Mouse (Mus musculus) MEL (cell line): ENCODE measurements around the gene Gdf5. TPM values are rescaled to one million over a fixed set of nuclear protein-coding genes. Genes with fewer than 3 reads are reported as not detected.

Experiments used
- DNase-seq: peaks from one replicate; pipeline ENCODE4 v3.0.0; 2011; ENCODE audit warnings: low read depth, low spot score
- H3K27ac ChIP-seq: 2 replicates; pipeline ENCODE4 v1.5.1; 2012; ENCODE audit warnings: low read depth, mild to moderate bottlenecking, control low read depth, low read length, moderate library complexity; ENCODE audit not compliant: control insufficient read depth
- H3K27me3 ChIP-seq, 2 experiments: fragments of 150-350 bp in 1 of 2; sonication (generic) in 1 of 2; 2 replicates each; pipeline ENCODE4 v1.6.1; 2012; ENCODE audit warnings: low read length in 2 of 2, mild to moderate bottlenecking in 2 of 2, improper control_type of control experiment in 1 of 2, moderate library complexity in 1 of 2; ENCODE audit not compliant: insufficient read depth in 2 of 2, control insufficient read depth in 1 of 2
- H3K36me3 ChIP-seq, 2 experiments: 2 replicates each; pipeline ENCODE4 v1.6.1; 2012 to 2014; ENCODE audit warnings: low read length in 2 of 2, improper control_type of control experiment in 1 of 2, inconsistent platforms in 1 of 2, mild to moderate bottlenecking in 1 of 2; ENCODE audit not compliant: insufficient read depth in 2 of 2, control insufficient read depth in 1 of 2
- H3K4me1 ChIP-seq, 2 experiments: fragments of 150-350 bp in 1 of 2; sonication (generic) in 1 of 2; 2 replicates each; pipeline ENCODE4 v1.6.1; 2012; ENCODE audit warnings: low read length in 2 of 2, improper control_type of control experiment in 1 of 2, mild to moderate bottlenecking in 1 of 2; ENCODE audit not compliant: insufficient read depth in 2 of 2, control insufficient read depth in 1 of 2
- H3K4me3 ChIP-seq, 2 experiments: fragments of 150-350 bp in 1 of 2; sonication (generic) in 1 of 2; 2 replicates each; pipeline ENCODE4 v1.5.1; 2012; ENCODE audit warnings: low read depth in 2 of 2, low read length in 2 of 2, mild to moderate bottlenecking in 2 of 2, moderate library complexity in 2 of 2, control low read depth in 1 of 2, improper control_type of control experiment in 1 of 2; ENCODE audit not compliant: control insufficient read depth in 1 of 2, insufficient read depth in 1 of 2
- H3K79me2 ChIP-seq: 2 replicates; pipeline ENCODE4 v1.6.1; 2012; ENCODE audit warnings: mild to moderate bottlenecking, low read length, moderate library complexity; ENCODE audit not compliant: control insufficient read depth, poor library complexity, insufficient read depth
- H3K9ac ChIP-seq: 2 replicates; pipeline ENCODE4 v1.6.1; 2012; ENCODE audit warnings: low read depth, mild to moderate bottlenecking, control low read depth, low read length, moderate library complexity; ENCODE audit not compliant: control insufficient read depth, poor library complexity, severe bottlenecking
- H3K9me3 ChIP-seq: fragments of 150-350 bp; sonication (generic); replicated peaks from 2 replicates; pipeline ENCODE4 v1.6.1; 2012; ENCODE audit warnings: mild to moderate bottlenecking, low read length, improper control_type of control experiment, moderate library complexity; ENCODE audit not compliant: insufficient read depth
- CHD1 ChIP-seq: IDR thresholded peaks from 2 replicates; pipeline ENCODE4 v1.6.1; 2012; ENCODE audit warnings: low read depth, mild to moderate bottlenecking, inconsistent platforms, low read length, improper control_type of control experiment
- HCFC1 ChIP-seq: IDR thresholded peaks from 2 replicates; pipeline ENCODE4 v1.6.1; 2012; ENCODE audit warnings: low read depth, mild to moderate bottlenecking, inconsistent platforms, low read length, improper control_type of control experiment, moderate library complexity
- MYC ChIP-seq: IDR thresholded peaks from 2 replicates; pipeline ENCODE4 v1.6.1; 2011; ENCODE audit warnings: low read depth, mild to moderate bottlenecking, low read length, improper control_type of control experiment, moderate library complexity
- POLR2AphosphoS5 ChIP-seq: IDR thresholded peaks from 2 replicates; pipeline ENCODE4 v1.6.1; 2012; ENCODE audit warnings: low read depth, borderline replicate concordance, mild to moderate bottlenecking, inconsistent platforms, low read length, moderate library complexity, mixed read lengths
- RAD21 ChIP-seq: IDR thresholded peaks from 2 replicates; pipeline ENCODE4 v1.6.1; 2011; ENCODE audit warnings: mild to moderate bottlenecking, low read depth, low read length, improper control_type of control experiment
- UBTF ChIP-seq: IDR thresholded peaks from 2 replicates; pipeline ENCODE4 v1.6.1; 2012; ENCODE audit warnings: low read depth, mild to moderate bottlenecking, inconsistent platforms, low read length, improper control_type of control experiment, moderate library complexity, borderline replicate concordance; ENCODE audit not compliant: insufficient read depth
- ZMIZ1 ChIP-seq: IDR thresholded peaks from 2 replicates; pipeline ENCODE4 v1.6.1; 2012; ENCODE audit warnings: low read depth, mild to moderate bottlenecking, inconsistent platforms, low read length, improper control_type of control experiment, moderate library complexity
- polyA plus RNA-seq, 2 experiments: library from polyadenylated mRNA; stranded (reverse) in 1 of 2; unstranded in 1 of 2; fragments of >175 nt in 1 of 2; fragments of >200 nt in 1 of 2; gene quantifications; 2 replicates each; pipeline versions ENCODE4 v1.2.1 to v1.2.4; 2012; ENCODE audit warnings: low replicate concordance in 2 of 2, low read depth in 1 of 2; ENCODE audit not compliant: insufficient read length in 2 of 2, insufficient read depth in 1 of 2, missing spikeins in 1 of 2
- total RNA-seq: library from RNA; depleted of rRNA; stranded (reverse); fragments of 300-350 nt; gene quantifications from 2 replicates; pipeline ENCODE4 v1.2.3, GENCODE M21; 2012

Gene Gdf5
- total and polyA plus RNA-seq, 3 experiments, result 0.06 TPM; not detected in 2

DNA sequence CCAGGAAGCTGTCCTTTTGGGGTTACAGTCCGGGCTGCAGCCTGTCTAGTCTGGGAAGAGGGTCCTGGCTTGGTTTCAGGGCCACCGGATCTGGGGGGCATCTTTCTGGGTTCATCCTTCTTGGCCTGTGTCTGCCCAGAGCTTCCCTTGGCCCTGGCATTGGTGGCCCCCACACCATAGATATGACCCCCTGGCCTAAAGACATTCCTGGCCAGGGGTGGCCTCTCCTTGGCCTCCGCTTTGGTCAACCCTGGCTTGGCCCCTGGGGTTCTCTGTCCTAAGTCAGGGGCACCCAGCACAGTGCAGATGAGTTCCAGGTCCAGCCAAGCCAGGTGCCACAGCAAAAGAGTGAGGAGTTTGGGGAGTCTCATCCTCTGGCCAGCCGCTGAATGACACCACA lies 482 bp downstream of the Gdf5 start:
- no peak overlapping the region for H3K4me3 ChIP-seq
- peaks cover 9 to 18% of the 10 kb centered on the region in 2 experiments for H3K4me1 ChIP-seq
- no peaks in the 10 kb centered on the region for H3K27me3 ChIP-seq
- no peak for TF ChIP-seq POLR2AphosphoS5
- TF ChIP-seq HCFC1, result no peak
- no peak for TF ChIP-seq CHD1
- no peak for DNase-seq
- H3K9ac ChIP-seq, result no peak overlapping the region
- H3K36me3 ChIP-seq, result peaks cover 0 to 18% of the 10 kb centered on the region in 2 experiments; a peak in 2 of 4 replicates
- no peak overlapping the region for H3K27ac ChIP-seq
- no peaks in the 10 kb centered on the region; the same call in 1 of the 2 replicates for H3K79me2 ChIP-seq
- H3K9me3 ChIP-seq, result no peaks in the 10 kb centered on the region

DNA sequence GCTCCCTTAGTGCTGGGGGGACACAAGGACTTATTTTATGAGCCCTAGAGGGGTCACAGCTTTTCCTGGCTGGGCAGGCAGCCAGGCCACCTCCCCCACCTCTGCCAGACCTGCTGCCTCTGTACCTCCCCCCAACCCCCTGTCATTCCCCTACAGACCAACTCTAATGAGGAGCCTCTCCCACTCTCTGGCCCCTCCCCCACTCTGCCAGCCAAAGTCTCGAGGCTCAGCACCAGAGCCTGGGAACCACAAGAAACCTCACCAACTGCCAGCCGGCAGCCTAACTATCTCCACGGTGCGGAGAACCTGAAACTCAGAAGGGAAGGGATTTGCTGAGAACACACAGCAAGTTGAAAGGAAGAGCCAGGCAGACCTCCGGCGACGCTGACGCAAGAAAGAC lies 1.7 kb downstream of the Gdf5 start:
- peaks cover 9 to 18% of the 10 kb centered on the region in 2 experiments for H3K4me1 ChIP-seq
- peaks cover 0 to 18% of the 10 kb centered on the region in 2 experiments; a peak in 2 of 4 replicates for H3K36me3 ChIP-seq
- no peaks in the 10 kb centered on the region; the same call in 1 of the 2 replicates for H3K79me2 ChIP-seq
- no peaks in the 10 kb centered on the region for H3K27me3 ChIP-seq
- H3K4me3 ChIP-seq, result no peak overlapping the region
- H3K9me3 ChIP-seq, result no peaks in the 10 kb centered on the region
- TF ChIP-seq HCFC1 (no peak), RAD21 (no peak)
- H3K9ac ChIP-seq, result no peak overlapping the region
- H3K27ac ChIP-seq, result no peak overlapping the region
- no peak for DNase-seq

- Histone ChIP-seq H3K79me2 (no peaks in the 10 kb centered on the region; the same call in 1 of the 2 replicates), H3K36me3 (peaks cover 0 to 7% of the 10 kb centered on the region in 2 experiments; a peak in 2 of 4 replicates), H3K4me1 (peaks cover 7% of the 10 kb centered on the region in 2 experiments; a peak in 3 of 4 replicates), H3K27me3 (no peaks in the 10 kb centered on the region; a peak in 1 of 4 replicates), H3K4me3 (no peak overlapping the region), H3K27ac (no peak overlapping the region), H3K9ac (no peak overlapping the region), H3K9me3 (no peaks in the 10 kb centered on the region)
- no peak for TF ChIP-seq RAD21
- TF ChIP-seq UBTF, result no peak
- no peak for TF ChIP-seq MYC
- no peak for TF ChIP-seq ZMIZ1
- no peak for DNase-seq
Measured at GRCm38 (mm10) chr2:155941697-155942442, 3.3 kb downstream of the Gdf5 start.
